Mouse (Mus musculus) urinary bladder, postnatal 36 days (tissue): ENCODE data around the gene Smarcad1.
"Not testable (repeated sequence)": the region's sequence is repeated elsewhere in the genome, so short reads cannot be mapped to it uniquely, and the experiment has no call there.

Source experiments
- DNase-seq, 2 experiments: peaks; one replicate each; pipeline ENCODE4 v3.0.0; 2022; ENCODE audit warnings: low spot score in 2 of 2, mixed read lengths in 1 of 2

Smarcad1 gene

GRCm38 (mm10) chr6:65042491-65043171 lies at the start of gene Smarcad1:
Gene Smarcad1 (plus strand): TSS chr6:65042583.
- DNase-seq: peak; percentile 83 to 88

GRCm38 (mm10) chr6:64996824-64997421 lies 45.5 kb upstream of the Smarcad1 start:
- no peak for DNase-seq

GRCm38 (mm10) chr6:64997805-64998204 lies 44.6 kb upstream of the Smarcad1 start:
- DNase-seq: no peak

- DNase-seq: not testable (repeated sequence)
Observed at GRCm38 (mm10) chr6:65000757-65001156, 41.6 kb upstream of the Smarcad1 start.

GRCm38 (mm10) chr6:65002196-65002595 lies 40.2 kb upstream of the Smarcad1 start:
- no peak for DNase-seq

- DNase-seq: no peak
Observed at GRCm38 (mm10) chr6:65008836-65009235, 33.5 kb upstream of the Smarcad1 start.

GRCm38 (mm10) chr6:65011444-65011990 lies 30.9 kb upstream of the Smarcad1 start:
- no peak for DNase-seq

- no peak for DNase-seq
Observed at GRCm38 (mm10) chr6:65012142-65012541, 30.2 kb upstream of the Smarcad1 start.

- DNase-seq: no peak
Observed at GRCm38 (mm10) chr6:65017566-65017965, 24.8 kb upstream of the Smarcad1 start.

- not testable (repeated sequence) for DNase-seq
Observed at GRCm38 (mm10) chr6:65018966-65019365, 23.4 kb upstream of the Smarcad1 start.

- no peak for DNase-seq
Observed at GRCm38 (mm10) chr6:65021883-65022282, 20.5 kb upstream of the Smarcad1 start.

- DNase-seq: no peak
Observed at GRCm38 (mm10) chr6:65023053-65023452, 19.3 kb upstream of the Smarcad1 start.

- DNase-seq: no peak
Observed at GRCm38 (mm10) chr6:65024668-65025067, 17.7 kb upstream of the Smarcad1 start.

GRCm38 (mm10) chr6:65025130-65025529 lies 17.3 kb upstream of the Smarcad1 start:
- DNase-seq: no peak

- DNase-seq: no peak
Observed at GRCm38 (mm10) chr6:65034661-65035060, 7.7 kb upstream of the Smarcad1 start.

- DNase-seq: no peak
Observed at GRCm38 (mm10) chr6:65035469-65035868, 6.9 kb upstream of the Smarcad1 start.

- DNase-seq: no peak
Observed at GRCm38 (mm10) chr6:65041932-65042331, 451 bp upstream of the Smarcad1 start.

GRCm38 (mm10) chr6:65043241-65043640 lies 858 bp downstream of the Smarcad1 start:
- DNase-seq: no peak

- no peak for DNase-seq
Observed at GRCm38 (mm10) chr6:65049100-65049499, 6.7 kb downstream of the Smarcad1 start.

- no peak for DNase-seq
Observed at GRCm38 (mm10) chr6:65056620-65057019, 14.2 kb downstream of the Smarcad1 start.

GRCm38 (mm10) chr6:65057137-65057536 lies 14.8 kb downstream of the Smarcad1 start:
- not testable (repeated sequence) for DNase-seq

GRCm38 (mm10) chr6:65061049-65061448 lies 18.7 kb downstream of the Smarcad1 start:
- DNase-seq: no peak

- no peak for DNase-seq
Observed at GRCm38 (mm10) chr6:65075201-65075600, 32.8 kb downstream of the Smarcad1 start.
